Comparison of ENCODE assay signal across 13 mouse cellular contexts in genomic region chr7:27407816-27408215, GRCm38 (mm10). TPM values are rescaled to one million over a fixed set of nuclear protein-coding genes. Genes with fewer than 3 reads are reported as not detected.
A peak's percentile ranks its signal among the peaks of the same experiment; 100 is the strongest.
DNase-seq lines count a peak whose midpoint lies in the region; ATAC-seq and TF ChIP-seq lines count a peak whose summit lies in the region.
"Had no signal": no experiment of that assay in that cellular context is flagged by ENCODE, and none has a peak within 500 bp of the region (broad histone marks: within the 10 kb centered on the region; RNA-seq: fewer than 3 reads in every experiment).

No protein-coding gene starts in this region.

- H3K27ac ChIP-seq in heart, embryonic 10.5 days: no peak overlapping the region
- no peak overlapping the region for H3K27ac ChIP-seq in midbrain, embryonic 12.5 days (replicated peaks)
- H3K27ac ChIP-seq in midbrain, embryonic 14.5 days (replicated peaks; ENCODE audit: low read depth, low read length): no peak overlapping the region
- no peak overlapping the region for H3K27ac ChIP-seq in hindbrain, postnatal 0 days
- no peak overlapping the region for H3K27ac ChIP-seq in stomach, embryonic 16.5 days (ENCODE audit: low read length)

- H3K4me2 ChIP-seq in midbrain, embryonic 12.5 days (replicated peaks): no peak overlapping the region; the same call in 1 of the 2 replicates
- H3K4me2 ChIP-seq in midbrain, embryonic 14.5 days (ENCODE audit: low read length): no peak overlapping the region
- H3K4me2 ChIP-seq in hindbrain, postnatal 0 days (ENCODE audit: low read depth, low read length): no peak overlapping the region
- 0 out of 2 replicates have a peak overlapping the region, but pooled peaks have one; percentile 72 for H3K4me2 ChIP-seq in stomach, embryonic 16.5 days (ENCODE audit: low read depth, low read length)

- no peak for TF ChIP-seq CTCF in hindbrain, postnatal 0 days (IDR thresholded peaks at IDR 0.05; ENCODE audit: low read depth)

- DNase-seq in heart, embryonic 10.5 days (ENCODE audit: low spot score): no peak
- no peak for DNase-seq in heart, adult 18-20 months
- no peak for DNase-seq in midbrain, embryonic 14.5 days
- no peak for DNase-seq in hindbrain, postnatal 0 days (ENCODE audit: low spot score)
- DNase-seq in adrenal gland, adult 2 months: no peak
- DNase-seq: adrenal gland, postnatal 14 days; spleen, adult 18-20 months had no signal

- no peak overlapping the region for H3K9ac ChIP-seq in midbrain, embryonic 12.5 days (replicated peaks)
- H3K9ac ChIP-seq in midbrain, embryonic 14.5 days (replicated peaks; ENCODE audit: low read length): no peak overlapping the region
- H3K9ac ChIP-seq in hindbrain, postnatal 0 days (replicated peaks; ENCODE audit: low read length): no peak overlapping the region; the same call in 1 of the 2 replicates
- H3K9ac ChIP-seq in stomach, embryonic 16.5 days (ENCODE audit: low read length): no peak overlapping the region

- H3K27me3 ChIP-seq in heart, embryonic 10.5 days (ENCODE audit: insufficient read depth, poor library complexity, severe bottlenecking): peaks cover 84% of the 10 kb centered on the region
- H3K27me3 ChIP-seq in midbrain, embryonic 12.5 days: peaks cover 84% of the 10 kb centered on the region
- peaks cover 73% of the 10 kb centered on the region for H3K27me3 ChIP-seq in midbrain, embryonic 14.5 days (ENCODE audit: control insufficient read depth, insufficient read depth, low read length)
- H3K27me3 ChIP-seq in hindbrain, postnatal 0 days (ENCODE audit: insufficient read depth, low read length): peaks cover 53% of the 10 kb centered on the region
- peaks cover 57% of the 10 kb centered on the region for H3K27me3 ChIP-seq in stomach, embryonic 16.5 days (ENCODE audit: control insufficient read depth, insufficient read depth, low read length)

- H3K9me3 ChIP-seq in heart, embryonic 10.5 days: no peaks in the 10 kb centered on the region
- H3K9me3 ChIP-seq in midbrain, embryonic 12.5 days: peaks cover 11% of the 10 kb centered on the region
- peaks cover 8% of the 10 kb centered on the region; the same call in 1 of the 2 replicates for H3K9me3 ChIP-seq in midbrain, embryonic 14.5 days (ENCODE audit: control insufficient read depth, low read length)
- no peaks in the 10 kb centered on the region for H3K9me3 ChIP-seq in hindbrain, postnatal 0 days (ENCODE audit: low read length)
- H3K9me3 ChIP-seq in stomach, embryonic 16.5 days (replicated peaks; ENCODE audit: control insufficient read depth, low read length): peaks cover 14% of the 10 kb centered on the region

- WGBS in heart, embryonic 10.5 days: 56% methylated on average over 8 of the region's 8 CpGs
- 68% methylated on average over 8 of the region's 8 CpGs for WGBS in midbrain, embryonic 12.5 days
- WGBS in midbrain, embryonic 14.5 days: 58% methylated on average over 8 of the region's 8 CpGs
- 65% methylated on average over 8 of the region's 8 CpGs for WGBS in hindbrain, postnatal 0 days
- WGBS in stomach, embryonic 16.5 days: 42% methylated on average over 8 of the region's 8 CpGs

- peaks cover 21% of the 10 kb centered on the region for H3K4me1 ChIP-seq in heart, embryonic 10.5 days
- peaks cover 18% of the 10 kb centered on the region for H3K4me1 ChIP-seq in midbrain, embryonic 12.5 days
- H3K4me1 ChIP-seq in midbrain, embryonic 14.5 days (ENCODE audit: control insufficient read depth, insufficient read depth, low read length): peaks cover 7% of the 10 kb centered on the region; the same call in 1 of the 2 replicates
- no peaks in the 10 kb centered on the region for H3K4me1 ChIP-seq in hindbrain, postnatal 0 days (ENCODE audit: insufficient read depth, low read length)
- H3K4me1 ChIP-seq in stomach, embryonic 16.5 days (ENCODE audit: control insufficient read depth, insufficient read depth, low read length): peaks cover 9% of the 10 kb centered on the region

- peak overlapping the region; percentile 66 for H3K4me3 ChIP-seq in heart, embryonic 10.5 days
- H3K4me3 ChIP-seq in midbrain, embryonic 12.5 days: peak overlapping the region; percentile 46; the same call in 1 of the 2 replicates
- H3K4me3 ChIP-seq in midbrain, embryonic 14.5 days (replicated peaks; ENCODE audit: low read depth, low read length): no peak overlapping the region
- no peak overlapping the region for H3K4me3 ChIP-seq in hindbrain, postnatal 0 days (ENCODE audit: low read length)
- H3K4me3 ChIP-seq in stomach, embryonic 16.5 days (replicated peaks; ENCODE audit: low read length): 0 out of 2 replicates have a peak overlapping the region, but pooled peaks have one; percentile 51

- no peak for ATAC-seq in midbrain, embryonic 12.5 days (ENCODE audit: low FRiP score, low read depth)
- ATAC-seq in midbrain, embryonic 14.5 days (ENCODE audit: low FRiP score, low TSS enrichment): no peak
- 0 out of 2 replicates have a peak, but pooled peaks have one; percentile 5 for ATAC-seq in hindbrain, postnatal 0 days
- ATAC-seq in stomach, embryonic 16.5 days (ENCODE audit: insufficient read depth, low FRiP score): no peak
- ATAC-seq in granulocyte monocyte progenitor cell, adult 5-6 weeks (replicated peaks; ENCODE audit: poor library complexity, severe bottlenecking): no peak

- H3K36me3 ChIP-seq in heart, embryonic 10.5 days: no peaks in the 10 kb centered on the region
- no peaks in the 10 kb centered on the region for H3K36me3 ChIP-seq in midbrain, embryonic 12.5 days
- no peaks in the 10 kb centered on the region for H3K36me3 ChIP-seq in midbrain, embryonic 14.5 days (ENCODE audit: control insufficient read depth, insufficient read depth, low read length)
- H3K36me3 ChIP-seq in hindbrain, postnatal 0 days (ENCODE audit: insufficient read depth, low read length): peaks cover 10% of the 10 kb centered on the region; the same call in 1 of the 2 replicates
- H3K36me3 ChIP-seq in stomach, embryonic 16.5 days (ENCODE audit: control insufficient read depth, insufficient read depth, low read length): no peaks in the 10 kb centered on the region

RNA-seq across cellular contexts. Expression of gene Sptbn4, which starts 39.7 kb away (rescaled TPM):
- polyA plus RNA-seq in heart, embryonic 10.5 days (2016; fragmentation: Nextera tagmentation; extraction: Ambion mirVana): 0.40 and 0.46 TPM in 2 replicates
- total RNA-seq in heart, adult 18-20 months (2021): under 1 TPM; 0.30 to 0.31 TPM
- 0.67 and 0.78 TPM in 2 replicates for polyA plus RNA-seq in midbrain, embryonic 12.5 days (2016; fragmentation: Nextera tagmentation; extraction: Ambion mirVana)
- 4.1 and 4.7 TPM in 2 replicates for polyA plus RNA-seq in midbrain, embryonic 14.5 days (2014; fragmentation: Nextera tagmentation; extraction: Ambion mirVana)
- total RNA-seq in hindbrain, postnatal 0 days (2014; rRNA removed): 24.1 and 24.8 TPM in 2 replicates
- polyA plus RNA-seq in hindbrain, postnatal 0 days (2015; fragmentation: Nextera tagmentation; extraction: Ambion mirVana): 2.8 and 3.4 TPM in 2 replicates
- 0.50 and 0.57 TPM in 2 replicates for polyA plus RNA-seq in stomach, embryonic 16.5 days (2015; fragmentation: Nextera tagmentation; extraction: Ambion mirVana)
- total RNA-seq in adrenal gland, adult 2 months (2021): 1 to 10 TPM; 1.5 to 1.9 TPM
- 0.84 and 2.3 TPM in 2 replicates for polyA plus RNA-seq in adrenal gland, adult 2 months (2012; rRNA removed)
- total RNA-seq in granulocyte monocyte progenitor cell, adult 5-6 weeks (2014; fragmentation: Nextera tagmentation): 0.19 TPM in 1 of 2 replicates, not detected in the other
- total RNA-seq in granulocyte monocyte progenitor cell, adult 5-6 weeks (2017): 0.09 TPM in 1 of 2 replicates, not detected in the other

RNA-seq across cellular contexts. Expression of gene Blvrb, which starts 40.0 kb away (rescaled TPM):
- polyA plus RNA-seq in heart, embryonic 10.5 days (2016; fragmentation: Nextera tagmentation; extraction: Ambion mirVana): 88.8 and 94.6 TPM in 2 replicates
- 10 to 100 TPM; 32.4 to 34.3 TPM for total RNA-seq in heart, adult 18-20 months (2021)
- polyA plus RNA-seq in midbrain, embryonic 12.5 days (2016; fragmentation: Nextera tagmentation; extraction: Ambion mirVana): 23.1 and 31.0 TPM in 2 replicates
- 8.9 and 17.3 TPM in 2 replicates for polyA plus RNA-seq in midbrain, embryonic 14.5 days (2014; fragmentation: Nextera tagmentation; extraction: Ambion mirVana)
- 19.7 and 23.9 TPM in 2 replicates for total RNA-seq in hindbrain, postnatal 0 days (2014; rRNA removed)
- 23.0 and 23.4 TPM in 2 replicates for polyA plus RNA-seq in hindbrain, postnatal 0 days (2015; fragmentation: Nextera tagmentation; extraction: Ambion mirVana)
- 112 and 113 TPM in 2 replicates for polyA plus RNA-seq in stomach, embryonic 16.5 days (2015; fragmentation: Nextera tagmentation; extraction: Ambion mirVana)
- total RNA-seq in adrenal gland, adult 2 months (2021): 10 to 100 TPM; 48.4 to 51.1 TPM
- polyA plus RNA-seq in adrenal gland, adult 2 months (2012; rRNA removed): 70.2 and 86.2 TPM in 2 replicates
- total RNA-seq in granulocyte monocyte progenitor cell, adult 5-6 weeks (2014; fragmentation: Nextera tagmentation): 10.4 and 12.2 TPM in 2 replicates
- total RNA-seq in granulocyte monocyte progenitor cell, adult 5-6 weeks (2017): 6.2 and 8.6 TPM in 2 replicates

RNA-seq across cellular contexts. Expression of gene Gm20479, which starts 50.6 kb away (rescaled TPM):
- polyA plus RNA-seq in heart, embryonic 10.5 days (2016; fragmentation: Nextera tagmentation; extraction: Ambion mirVana): 1.3 and 2.1 TPM in 2 replicates
- not detected for total RNA-seq in heart, adult 18-20 months (2021)
- polyA plus RNA-seq in midbrain, embryonic 12.5 days (2016; fragmentation: Nextera tagmentation; extraction: Ambion mirVana): 0.87 TPM in 1 of 2 replicates, not detected in the other
- polyA plus RNA-seq in midbrain, embryonic 14.5 days (2014; fragmentation: Nextera tagmentation; extraction: Ambion mirVana): not detected in 2 replicates
- total RNA-seq in hindbrain, postnatal 0 days (2014; rRNA removed): not detected in 2 replicates
- not detected in 2 replicates for polyA plus RNA-seq in hindbrain, postnatal 0 days (2015; fragmentation: Nextera tagmentation; extraction: Ambion mirVana)
- polyA plus RNA-seq in stomach, embryonic 16.5 days (2015; fragmentation: Nextera tagmentation; extraction: Ambion mirVana): 3.0 TPM in 1 of 2 replicates, not detected in the other
- total RNA-seq in adrenal gland, adult 2 months (2021): 1 to 10 TPM in 1 of 2 experiments, not detected in 1; 6.3 TPM
- 0.28 TPM in 2 replicates for polyA plus RNA-seq in adrenal gland, adult 2 months (2012; rRNA removed)
- total RNA-seq in granulocyte monocyte progenitor cell, adult 5-6 weeks (2014; fragmentation: Nextera tagmentation): not detected in 2 replicates
- total RNA-seq in granulocyte monocyte progenitor cell, adult 5-6 weeks (2017): 1.5 TPM in 1 of 2 replicates, not detected in the other
- total RNA-seq: heart, postnatal 25 days; left cerebral cortex, adult 8-10 months; megakaryocyte-erythroid progenitor cell, adult 5-6 weeks had no signal

RNA-seq across cellular contexts. Expression of gene Shkbp1, which starts 52.0 kb away (rescaled TPM):
- polyA plus RNA-seq in heart, embryonic 10.5 days (2016; fragmentation: Nextera tagmentation; extraction: Ambion mirVana): 48.3 and 50.4 TPM in 2 replicates
- 1 to 10 TPM; 5.6 to 6.3 TPM for total RNA-seq in heart, adult 18-20 months (2021)
- 77.3 and 78.1 TPM in 2 replicates for polyA plus RNA-seq in midbrain, embryonic 12.5 days (2016; fragmentation: Nextera tagmentation; extraction: Ambion mirVana)
- polyA plus RNA-seq in midbrain, embryonic 14.5 days (2014; fragmentation: Nextera tagmentation; extraction: Ambion mirVana): 50.4 and 52.5 TPM in 2 replicates
- 27.0 and 31.2 TPM in 2 replicates for total RNA-seq in hindbrain, postnatal 0 days (2014; rRNA removed)
- polyA plus RNA-seq in hindbrain, postnatal 0 days (2015; fragmentation: Nextera tagmentation; extraction: Ambion mirVana): 20.0 and 20.2 TPM in 2 replicates
- 41.0 and 41.7 TPM in 2 replicates for polyA plus RNA-seq in stomach, embryonic 16.5 days (2015; fragmentation: Nextera tagmentation; extraction: Ambion mirVana)
- 10 to 100 TPM; 11.3 to 22.5 TPM for total RNA-seq in adrenal gland, adult 2 months (2021)
- 60.8 and 74.5 TPM in 2 replicates for polyA plus RNA-seq in adrenal gland, adult 2 months (2012; rRNA removed)
- total RNA-seq in granulocyte monocyte progenitor cell, adult 5-6 weeks (2014; fragmentation: Nextera tagmentation): 23.6 and 31.1 TPM in 2 replicates
- total RNA-seq in granulocyte monocyte progenitor cell, adult 5-6 weeks (2017): 13.9 and 18.8 TPM in 2 replicates

Comparison
In these comparisons a context has a peak if more than half of its experiments do, and no peak if none do; other contexts are left out.
1. H3K4me3 ChIP-seq: peak in heart, embryonic 10.5 days (single experiment), midbrain, embryonic 12.5 days (single experiment) and stomach, embryonic 16.5 days (single experiment); none in midbrain, embryonic 14.5 days (single experiment) and hindbrain, postnatal 0 days (single experiment).